Mouse (Mus musculus) hematopoietic stem cell, adult 5-6 weeks (primary cell): ENCODE measurements around the gene Gsn. TPM values are rescaled to one million over a fixed set of nuclear protein-coding genes. Genes with fewer than 3 reads are reported as not detected.

Source experiments
- ATAC-seq, 2 experiments: fragments of 125-278 bp in 1 of 2; replicated peaks in 1 of 2; 2 replicates each; pipeline ENCODE4 v1.8.0; 2016 to 2017; ENCODE audit warnings: inconsistent platforms in 2 of 2, mild to moderate bottlenecking in 2 of 2, moderate number of reproducible peaks in 2 of 2, low read depth in 1 of 2, moderate TSS enrichment in 1 of 2; ENCODE audit not compliant: low FRiP score in 2 of 2, poor library complexity in 2 of 2, severe bottlenecking in 2 of 2, insufficient read depth in 1 of 2, low TSS enrichment in 1 of 2
- total RNA-seq: library from RNA; stranded (forward); fragments of 172-1452, 232-1000 nt; gene quantifications from 2 replicates; pipeline ENCODE4 v1.2.3, GENCODE M21; 2017

Gene Gsn
- total RNA-seq, 1 experiment from 2014 or later = 19.8 TPM

DNA sequence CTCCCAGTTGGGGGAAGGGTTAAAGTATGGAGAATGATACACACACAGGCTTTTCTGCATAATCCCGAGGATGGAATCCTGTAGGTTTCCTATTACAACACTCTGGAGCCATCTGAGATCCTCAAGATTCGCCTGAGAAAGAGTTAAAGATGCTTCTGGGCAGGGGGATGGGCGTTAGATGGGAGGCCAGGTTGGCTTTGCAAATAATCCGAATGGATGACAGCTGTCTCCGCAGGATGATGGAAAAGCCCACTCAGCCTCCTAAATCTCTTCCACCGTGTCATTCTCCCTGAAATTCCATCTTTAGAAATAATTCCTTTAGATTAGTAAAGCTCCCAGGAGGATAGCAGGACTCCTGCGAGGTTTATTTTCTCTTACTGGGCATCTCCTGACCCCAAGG is 79.4 kb downstream of the Gsn start:
- no peak for ATAC-seq

DNA sequence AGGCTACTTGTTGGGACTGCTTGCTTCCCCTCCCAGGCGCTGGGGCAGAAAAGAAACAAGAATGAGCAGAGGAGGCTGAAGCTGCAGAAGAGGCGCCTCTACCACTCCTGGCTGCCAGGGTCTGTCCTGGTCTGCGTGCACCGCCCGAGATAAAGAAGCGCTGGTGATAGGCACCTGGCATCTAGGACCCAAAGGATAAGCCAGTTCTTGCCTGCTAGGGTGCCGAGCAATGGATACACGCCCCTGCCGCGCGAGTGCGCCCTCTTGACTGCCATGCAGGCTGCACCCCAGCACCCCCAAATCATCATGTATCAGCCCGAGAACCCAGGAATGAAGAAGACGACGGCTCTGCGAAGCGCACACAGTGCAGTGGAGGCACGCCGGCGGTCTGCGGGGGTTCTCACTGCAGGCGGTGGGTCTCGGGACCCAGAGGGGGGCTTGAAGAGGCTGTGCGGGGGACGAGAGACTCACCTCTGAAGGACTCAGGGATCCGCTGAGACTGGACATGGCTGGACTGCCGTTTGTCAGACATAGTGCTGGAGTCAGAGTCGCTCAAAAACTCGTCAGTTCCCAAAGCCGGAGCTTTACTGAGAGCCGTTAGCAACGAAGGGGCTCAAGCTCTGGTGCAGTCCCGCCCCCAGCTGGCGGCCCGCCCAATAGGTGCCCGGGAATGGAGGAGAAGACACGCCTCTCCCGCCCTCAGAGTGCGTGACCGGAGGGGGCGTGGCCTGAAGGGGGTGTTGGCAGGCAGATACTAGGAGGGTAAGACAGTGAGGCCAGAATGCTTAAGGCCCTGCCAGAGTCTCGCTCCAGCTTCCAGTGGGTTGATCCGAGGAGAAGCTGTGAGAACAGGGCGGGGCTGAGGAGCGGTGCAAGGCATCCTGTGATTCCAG is 80.5 kb downstream of the Gsn start, which contains the start of gene Stom:
Gene Stom, minus strand, starts transcription at position 589 of the 893 bp plus-strand sequence.
- ATAC-seq = peak; percentile 96 to 97

DNA sequence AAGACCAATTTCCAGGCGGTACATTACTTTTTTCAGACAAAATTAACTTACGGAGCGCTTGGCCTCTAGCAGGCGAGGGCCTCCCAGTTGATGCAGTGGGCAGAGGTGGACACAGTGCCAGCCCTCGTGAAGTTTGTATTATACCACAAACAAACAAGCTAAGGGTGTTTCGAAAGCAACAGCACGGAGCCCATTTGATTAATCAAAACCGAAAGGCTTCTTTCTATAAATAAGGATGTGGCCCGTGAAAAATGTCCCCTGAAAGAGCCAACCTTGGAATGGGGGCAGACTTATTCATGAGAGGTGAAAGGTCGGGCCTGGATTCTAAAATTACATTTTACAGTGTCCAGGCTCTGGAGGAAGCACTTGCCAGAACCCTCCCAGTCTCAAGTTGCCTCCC is 81.2 kb downstream of the Gsn start:
- ATAC-seq = no peak

DNA sequence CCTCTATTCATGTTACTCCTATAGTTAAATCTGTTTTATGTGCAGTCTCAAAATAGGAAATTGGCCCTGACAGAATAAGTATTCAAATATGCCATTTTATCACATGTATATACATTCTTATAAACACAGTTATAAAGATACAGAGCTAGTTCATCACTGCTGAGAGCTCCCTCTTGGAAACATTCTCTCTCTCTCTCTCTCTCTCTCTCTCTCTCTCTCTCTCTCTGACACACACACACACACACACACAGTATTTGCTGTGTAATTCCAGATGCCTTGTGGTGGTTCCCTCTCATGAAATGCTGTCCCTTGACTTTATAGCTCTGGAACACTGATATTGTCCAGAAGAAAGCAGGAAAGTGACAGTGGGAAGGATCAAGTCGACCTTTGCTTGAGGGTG is 81.9 kb downstream of the Gsn start:
- no peak for ATAC-seq

DNA sequence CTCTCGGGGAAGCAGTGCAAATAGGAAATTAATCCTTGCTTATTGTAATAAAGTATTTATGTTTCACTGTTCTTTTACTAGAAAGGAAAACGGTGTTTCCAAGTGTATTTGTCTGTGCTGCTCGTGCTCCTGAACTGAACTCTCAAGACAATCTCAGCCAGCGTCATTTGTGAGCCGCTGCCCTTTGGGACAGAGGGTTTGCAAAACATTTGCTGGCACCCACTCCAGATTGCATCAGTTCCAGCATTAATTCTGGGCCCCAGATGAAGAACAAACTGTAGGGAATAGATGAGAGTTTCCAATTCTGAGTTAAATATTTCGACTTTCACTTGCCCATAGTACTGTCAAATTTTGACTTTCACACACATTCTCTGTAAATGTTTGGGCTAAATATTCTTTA is 82.5 kb downstream of the Gsn start:
- no peak for ATAC-seq

DNA sequence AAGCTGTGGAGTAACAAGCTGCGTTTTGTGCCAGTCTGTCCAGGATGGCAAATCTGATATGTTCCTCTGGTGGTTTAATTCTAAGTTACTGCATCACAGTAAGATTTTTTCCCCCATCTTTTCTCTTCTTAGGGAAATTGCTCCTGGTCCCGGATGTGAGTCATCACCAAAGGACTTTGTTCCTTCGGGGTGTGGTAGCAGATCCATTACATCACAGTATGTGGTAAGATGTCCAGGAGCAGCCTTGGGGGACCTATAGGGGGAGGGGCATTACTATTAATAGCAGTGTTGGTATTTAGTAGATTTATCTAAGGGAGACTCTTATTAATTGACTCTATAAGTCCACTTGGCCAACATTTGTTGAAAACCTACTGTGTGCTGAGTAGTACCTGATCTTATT is 86.4 kb downstream of the Gsn start:
- no peak for ATAC-seq

DNA sequence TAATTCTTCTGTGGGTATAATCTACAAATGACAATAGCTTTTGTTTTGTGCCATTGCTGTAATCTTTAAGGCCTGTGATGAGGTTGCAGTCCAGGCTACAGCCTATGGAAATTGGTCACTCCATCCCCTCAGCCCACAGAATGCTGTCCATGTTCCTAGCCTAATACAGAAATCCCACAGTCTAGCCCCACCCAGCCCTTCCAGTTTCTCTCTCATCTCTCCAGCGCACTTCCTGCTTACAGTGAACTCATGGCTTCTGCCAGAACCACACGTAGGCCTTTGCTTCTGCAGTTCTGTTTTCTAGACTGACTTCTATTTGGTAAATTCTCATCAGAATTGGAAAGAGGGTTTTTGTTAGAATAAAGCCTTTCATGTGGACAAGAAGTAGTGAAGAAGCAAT is 89.8 kb downstream of the Gsn start:
- ATAC-seq = peak; percentile 47 to 49; a peak in 2 of 4 replicates

DNA sequence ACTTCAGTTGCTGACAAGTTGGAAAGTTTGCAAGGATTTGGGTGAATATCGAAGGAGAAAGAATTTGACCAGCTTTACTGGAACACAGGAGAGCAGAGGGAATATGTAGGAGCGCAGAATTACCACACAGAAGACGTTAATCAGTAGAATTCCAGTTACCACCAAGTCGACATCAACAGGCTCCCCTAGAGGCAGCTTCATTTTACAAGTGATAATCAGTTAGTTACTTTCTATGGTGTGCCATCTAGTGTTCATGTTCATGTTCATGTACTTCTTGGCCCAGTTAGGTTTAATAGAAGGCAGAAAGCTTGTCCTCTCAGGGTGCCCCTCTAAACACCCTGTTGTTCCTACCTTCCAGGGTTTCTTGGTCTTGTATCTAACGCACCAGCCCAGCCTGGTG is 93.0 kb downstream of the Gsn start:
- ATAC-seq = peak; percentile 80 to 91

Other genes with a start within 250 kb of the Gsn start
- 0.25 TPM in 1 of 2 replicates, not detected in the other for gene Hc, start 194.9 kb upstream of the Gsn start, total RNA-seq
- gene AI182371, start 154.8 kb upstream of the Gsn start, total RNA-seq = 1.1 and 2.3 TPM in 2 replicates
- gene Cntrl, start 146.9 kb upstream of the Gsn start, total RNA-seq = 141 and 159 TPM in 2 replicates
- gene Rab14, start 55.3 kb upstream of the Gsn start, total RNA-seq = 117 and 158 TPM in 2 replicates
- gene Stom, start 80.6 kb downstream of the Gsn start, total RNA-seq = 34.7 and 40.0 TPM in 2 replicates
- gene 4930568D16Rik, start 111.3 kb downstream of the Gsn start, total RNA-seq = not detected in 2 replicates
- gene 4930402F06Rik, start 140.8 kb downstream of the Gsn start, total RNA-seq = not detected in 2 replicates
- gene Ggta1, start 206.9 kb downstream of the Gsn start, total RNA-seq = 65.5 and 86.1 TPM in 2 replicates